Mouse (Mus musculus): Measurements from ENCODE around the gene Hdac7. TPM values are rescaled to one million over a fixed set of nuclear protein-coding genes. Genes with fewer than 3 reads are reported as not detected.
A peak's percentile ranks its signal among the peaks of the same experiment; 100 is the strongest.

Hdac7 gene
- polyA plus RNA-seq, 1 experiment from 2014 or later, result 28.0 TPM

GRCm38 (mm10) chr15:97839012-97839411, 5.3 kb downstream of the Hdac7 start:
- Histone ChIP-seq H3K4me1 (replicated peaks; ENCODE audit: control insufficient read depth, insufficient read depth, low read length) (peaks cover 7% of the 10 kb centered on the region; the same call in 1 of the 2 replicates), H3K4me3 (replicated peaks; ENCODE audit: low read length) (no peak overlapping the region), H3K9me3 (ENCODE audit: control insufficient read depth, low read length) (no peaks in the 10 kb centered on the region), H3K27me3 (ENCODE audit: control insufficient read depth, insufficient read depth, low read length) (no peaks in the 10 kb centered on the region), H3K4me2 (replicated peaks) (no peak overlapping the region), H3K36me3 (replicated peaks; ENCODE audit: control insufficient read depth, insufficient read depth) (no peaks in the 10 kb centered on the region), H3K27ac (no peak overlapping the region), H3K9ac (no peak overlapping the region)
- DNase-seq (ENCODE audit: low spot score), result no peak
- 94% methylated on average over 2 of the region's 2 CpGs for WGBS
- no peak for ATAC-seq (ENCODE audit: low FRiP score)

DNA sequence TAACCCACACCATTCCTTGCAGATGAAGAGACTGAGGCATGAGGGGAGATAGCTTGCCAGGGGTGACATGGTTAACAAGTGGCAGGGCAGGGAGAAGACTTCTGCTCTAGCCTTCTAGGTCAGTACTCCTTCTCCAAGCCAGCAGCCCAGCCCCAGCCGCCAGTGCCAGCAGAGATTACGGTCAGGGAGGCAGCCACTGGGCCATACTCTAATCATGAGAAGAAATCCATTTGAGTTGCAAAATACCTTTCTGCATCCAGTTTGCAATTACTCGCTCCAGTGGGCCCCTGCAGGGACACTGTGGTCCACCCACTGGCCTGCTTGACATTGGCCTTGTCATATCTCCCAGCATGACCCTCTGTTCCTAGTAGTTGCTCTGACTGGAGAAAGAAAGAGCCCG, 5.9 kb downstream of the Hdac7 start:
- no peak for ATAC-seq (ENCODE audit: low FRiP score)
- H3K27ac ChIP-seq, result no peak overlapping the region
- WGBS, result 72% methylated on average over 4 of the region's 4 CpGs

DNA sequence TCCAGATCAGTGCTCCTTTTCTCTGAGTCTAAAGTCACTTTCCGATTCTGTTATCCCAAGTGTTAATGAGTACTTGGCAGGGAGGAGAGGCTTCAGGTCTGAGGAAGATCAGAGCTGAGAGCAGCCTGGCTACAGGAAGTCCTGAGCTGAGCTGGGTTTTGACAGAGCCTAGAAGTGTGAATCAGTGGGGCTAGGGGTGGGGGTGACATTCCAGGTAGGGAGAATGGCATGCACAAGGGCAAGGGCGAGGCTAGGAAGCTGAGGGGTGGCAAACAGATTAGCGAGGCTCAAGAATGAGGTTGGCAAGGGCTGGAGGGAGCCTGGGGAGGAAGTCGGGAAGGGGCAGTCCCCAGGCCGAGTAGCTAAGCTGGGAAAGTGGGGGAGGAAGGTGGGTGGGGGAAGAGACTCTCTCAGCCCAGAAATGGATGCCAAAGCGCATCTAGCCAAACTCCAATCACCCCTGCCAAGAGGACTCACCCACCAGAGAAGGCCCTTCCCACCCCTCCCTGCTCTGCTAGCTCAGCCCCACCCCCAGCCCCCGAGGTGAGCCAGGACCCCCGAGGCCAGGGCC, 6.7 kb downstream of the Hdac7 start:
- peaks cover 16% of the 10 kb centered on the region for H3K4me1 ChIP-seq (replicated peaks; ENCODE audit: control insufficient read depth, insufficient read depth, low read length)
- peak; percentile 43; the same call in 1 of the 2 replicates for ATAC-seq (ENCODE audit: low FRiP score)
- H3K27ac ChIP-seq, result no peak overlapping the region
- no peaks in the 10 kb centered on the region for H3K27me3 ChIP-seq (ENCODE audit: control insufficient read depth, insufficient read depth, low read length)
- WGBS, result 35% methylated on average over 8 of the region's 8 CpGs
- DNase-seq (ENCODE audit: low spot score), result no peak
- no peaks in the 10 kb centered on the region for H3K36me3 ChIP-seq (replicated peaks; ENCODE audit: control insufficient read depth, insufficient read depth)
- H3K9ac ChIP-seq, result no peak overlapping the region
- no peak overlapping the region for H3K4me3 ChIP-seq (replicated peaks; ENCODE audit: low read length)
- no peak overlapping the region for H3K4me2 ChIP-seq (replicated peaks)
- H3K9me3 ChIP-seq (ENCODE audit: control insufficient read depth, low read length), result no peaks in the 10 kb centered on the region

More for the DNA sequence above, 5.9 kb downstream of the Hdac7 start:
- Histone ChIP-seq H3K4me3 (replicated peaks; ENCODE audit: low read length) (no peak overlapping the region), H3K4me2 (replicated peaks) (no peak overlapping the region), H3K9ac (no peak overlapping the region), H3K9me3 (ENCODE audit: control insufficient read depth, low read length) (no peaks in the 10 kb centered on the region), H3K27me3 (ENCODE audit: control insufficient read depth, insufficient read depth, low read length) (no peaks in the 10 kb centered on the region), H3K4me1 (replicated peaks; ENCODE audit: control insufficient read depth, insufficient read depth, low read length) (peaks cover 9% of the 10 kb centered on the region; the same call in 1 of the 2 replicates), H3K36me3 (replicated peaks; ENCODE audit: control insufficient read depth, insufficient read depth) (no peaks in the 10 kb centered on the region)
- no peak for DNase-seq (ENCODE audit: low spot score)

GRCm38 (mm10) chr15:97836894-97837247, 7.4 kb downstream of the Hdac7 start:
- ATAC-seq (ENCODE audit: low FRiP score), result no peak
- no peak overlapping the region for H3K9ac ChIP-seq
- no peak overlapping the region for H3K4me2 ChIP-seq (replicated peaks)
- no peak overlapping the region for H3K4me3 ChIP-seq (replicated peaks; ENCODE audit: low read length)
- DNase-seq (ENCODE audit: low spot score), result no peak
- WGBS, result 62% methylated on average over 8 of the region's 8 CpGs
- H3K36me3 ChIP-seq (replicated peaks; ENCODE audit: control insufficient read depth, insufficient read depth), result no peaks in the 10 kb centered on the region
- peaks cover 23% of the 10 kb centered on the region for H3K4me1 ChIP-seq (replicated peaks; ENCODE audit: control insufficient read depth, insufficient read depth, low read length)
- no peaks in the 10 kb centered on the region for H3K9me3 ChIP-seq (ENCODE audit: control insufficient read depth, low read length)
- H3K27me3 ChIP-seq (ENCODE audit: control insufficient read depth, insufficient read depth, low read length), result no peaks in the 10 kb centered on the region
- H3K27ac ChIP-seq, result no peak overlapping the region

GRCm38 (mm10) chr15:97836153-97836893, 8.0 kb downstream of the Hdac7 start:
- Histone ChIP-seq H3K27me3 (ENCODE audit: control insufficient read depth, insufficient read depth, low read length) (no peaks in the 10 kb centered on the region), H3K4me1 (replicated peaks; ENCODE audit: control insufficient read depth, insufficient read depth, low read length) (peaks cover 23% of the 10 kb centered on the region), H3K9me3 (ENCODE audit: control insufficient read depth, low read length) (no peaks in the 10 kb centered on the region), H3K36me3 (replicated peaks; ENCODE audit: control insufficient read depth, insufficient read depth) (no peaks in the 10 kb centered on the region), H3K4me2 (replicated peaks) (no peak overlapping the region), H3K4me3 (replicated peaks; ENCODE audit: low read length) (no peak overlapping the region), H3K27ac (no peak overlapping the region), H3K9ac (no peak overlapping the region)
- DNase-seq (ENCODE audit: low spot score), result no peak
- ATAC-seq (ENCODE audit: low FRiP score), result no peak
- 55% methylated on average over 17 of the region's 17 CpGs for WGBS

- DNase-seq (ENCODE audit: low spot score) (no peak), ATAC-seq (ENCODE audit: low FRiP score) (no peak)
- no peaks in the 10 kb centered on the region for H3K36me3 ChIP-seq (replicated peaks; ENCODE audit: control insufficient read depth, insufficient read depth)
- H3K9me3 ChIP-seq (ENCODE audit: control insufficient read depth, low read length), result no peaks in the 10 kb centered on the region
- peaks cover 43% of the 10 kb centered on the region for H3K4me1 ChIP-seq (replicated peaks; ENCODE audit: control insufficient read depth, insufficient read depth, low read length)
- H3K4me3 ChIP-seq (replicated peaks; ENCODE audit: low read length), result no peak overlapping the region
- no peak overlapping the region for H3K9ac ChIP-seq
- H3K27ac ChIP-seq, result no peak overlapping the region
- H3K27me3 ChIP-seq (ENCODE audit: control insufficient read depth, insufficient read depth, low read length), result no peaks in the 10 kb centered on the region
- no peak overlapping the region for H3K4me2 ChIP-seq (replicated peaks)
- 53% methylated on average over 9 of the region's 9 CpGs for WGBS
Observed at GRCm38 (mm10) chr15:97832764-97833479, 11.4 kb downstream of the Hdac7 start.

DNA sequence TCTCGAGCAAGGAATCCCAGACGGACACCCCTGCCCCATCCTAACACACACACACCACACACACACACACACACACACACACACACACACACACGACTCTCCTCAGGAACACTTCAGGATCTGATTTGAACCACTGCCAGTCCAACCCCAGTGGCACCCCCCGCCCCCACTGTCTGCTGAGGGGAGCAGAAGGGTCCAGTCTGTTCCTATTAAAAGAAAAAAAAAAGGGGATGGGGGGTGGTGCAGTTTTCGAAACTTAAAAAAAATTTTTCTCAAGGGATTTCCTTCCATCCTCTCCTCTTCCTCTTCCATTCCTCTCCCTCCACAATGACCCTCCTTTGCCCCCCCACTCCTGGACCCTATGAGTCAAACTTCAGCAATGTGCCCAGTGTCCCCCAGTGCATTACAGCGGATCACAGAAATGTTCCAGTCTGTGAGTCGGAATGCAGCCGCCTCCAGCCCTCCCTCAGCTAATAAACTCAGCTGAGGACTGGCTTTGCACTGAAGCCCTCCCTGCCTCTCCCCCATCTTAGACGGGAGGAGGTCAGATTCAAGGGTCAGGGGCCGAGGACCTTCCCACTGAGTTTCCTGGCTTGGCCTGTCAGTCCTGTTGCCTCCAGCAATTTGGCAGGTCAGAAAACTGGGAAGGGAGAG, 12.2 kb downstream of the Hdac7 start:
- DNase-seq (ENCODE audit: low spot score) (no peak), ATAC-seq (ENCODE audit: low FRiP score) (no peak)
- Histone ChIP-seq H3K27me3 (ENCODE audit: control insufficient read depth, insufficient read depth, low read length) (no peaks in the 10 kb centered on the region), H3K9ac (peak overlapping the region; percentile 98), H3K4me3 (replicated peaks; ENCODE audit: low read length) (peak overlapping the region; percentile 88), H3K36me3 (replicated peaks; ENCODE audit: control insufficient read depth, insufficient read depth) (no peaks in the 10 kb centered on the region), H3K4me1 (replicated peaks; ENCODE audit: control insufficient read depth, insufficient read depth, low read length) (peaks cover 44% of the 10 kb centered on the region), H3K4me2 (replicated peaks) (peak overlapping the region; percentile 86), H3K27ac (peak overlapping the region; percentile 98), H3K9me3 (ENCODE audit: control insufficient read depth, low read length) (no peaks in the 10 kb centered on the region)
- 6% methylated on average over 10 of the region's 10 CpGs for WGBS

DNA sequence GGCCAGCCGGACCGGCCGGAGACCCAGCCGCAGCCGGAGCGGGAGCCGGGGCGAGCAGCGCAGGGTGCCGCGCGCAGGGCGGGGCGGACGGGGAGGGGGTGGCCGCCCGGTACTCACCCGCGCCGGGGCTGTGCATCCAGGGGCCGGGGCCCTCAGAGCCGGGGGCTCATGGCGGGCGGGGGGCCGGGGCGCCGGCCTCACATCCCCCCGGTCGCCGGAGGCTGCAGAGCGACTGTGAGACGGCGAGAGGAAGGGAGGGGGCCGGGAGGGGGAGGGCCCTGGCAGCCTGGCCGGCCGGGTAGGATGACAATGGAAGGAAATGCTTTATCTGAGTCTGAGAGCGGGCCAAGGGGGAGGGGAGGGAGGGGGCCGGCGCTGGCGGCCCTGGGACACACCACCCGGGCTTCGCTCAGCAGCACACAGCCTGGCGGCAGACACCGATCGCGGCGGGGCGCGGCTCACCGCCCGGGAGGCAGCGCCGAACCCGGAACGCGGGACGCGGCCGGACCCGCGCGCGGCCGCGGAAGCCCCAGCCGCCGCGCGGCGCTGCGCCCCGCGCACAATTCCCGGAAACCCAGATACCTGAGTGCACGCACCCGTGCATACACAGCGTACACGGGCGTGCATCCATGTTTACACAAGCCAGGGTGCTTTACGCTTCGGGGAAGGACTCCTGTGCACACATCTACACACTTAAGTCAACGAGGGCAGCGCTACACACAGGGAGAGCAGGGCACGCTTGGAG, 12.9 kb downstream of the Hdac7 start:
- peaks cover 46% of the 10 kb centered on the region for H3K4me1 ChIP-seq (replicated peaks; ENCODE audit: control insufficient read depth, insufficient read depth, low read length)
- no peaks in the 10 kb centered on the region for H3K9me3 ChIP-seq (ENCODE audit: control insufficient read depth, low read length)
- under 1% methylated on average over 65 of the region's 84 CpGs for WGBS
- ATAC-seq (ENCODE audit: low FRiP score), result peak; percentile 82
- DNase-seq (ENCODE audit: low spot score), result peak; percentile 71
- H3K27me3 ChIP-seq (ENCODE audit: control insufficient read depth, insufficient read depth, low read length), result no peaks in the 10 kb centered on the region
- peak overlapping the region; percentile 88 for H3K4me3 ChIP-seq (replicated peaks; ENCODE audit: low read length)
- 0 out of 2 replicates have a peak, but pooled peaks cover 2% of the 10 kb centered on the region for H3K36me3 ChIP-seq (replicated peaks; ENCODE audit: control insufficient read depth, insufficient read depth)
- peak overlapping the region; percentile 98 for H3K27ac ChIP-seq
- peak overlapping the region; percentile 98 for H3K9ac ChIP-seq
- peak overlapping the region; percentile 86 for H3K4me2 ChIP-seq (replicated peaks)
